Mouse (Mus musculus) neural tube, embryonic 15.5 days (tissue): ENCODE measurements around the gene Pkdcc. TPM values are rescaled to one million over a fixed set of nuclear protein-coding genes. Genes with fewer than 3 reads are reported as not detected.

Experiments
- ATAC-seq: fragments of 200-750 bp; cut with Nextera tagmentation; 2 replicates; pipeline ENCODE4 v1.8.0; 2017; ENCODE audit warnings: mild to moderate bottlenecking, moderate TSS enrichment, moderate library complexity; ENCODE audit not compliant: low FRiP score
- H3K27ac ChIP-seq: fragments of 300-500 bp; sonication (generic); replicated peaks from 2 replicates; pipeline ENCODE4 v1.5.1; 2015; ENCODE audit warnings: mild to moderate bottlenecking, inconsistent platforms
- H3K27me3 ChIP-seq: fragments of 300-500 bp; sonication (generic); replicated peaks from 2 replicates; pipeline ENCODE4 v1.6.1; 2015; ENCODE audit warnings: inconsistent platforms
- H3K36me3 ChIP-seq: fragments of 300-500 bp; sonication (generic); 2 replicates; pipeline ENCODE4 v1.6.1; 2015; ENCODE audit warnings: inconsistent platforms
- H3K4me1 ChIP-seq: fragments of 300-500 bp; sonication (generic); 2 replicates; pipeline ENCODE4 v1.6.1; 2015; ENCODE audit warnings: inconsistent platforms
- H3K4me2 ChIP-seq: fragments of 300-500 bp; sonication (generic); 2 replicates; pipeline ENCODE4 v1.6.1; 2015; ENCODE audit warnings: inconsistent platforms, mild to moderate bottlenecking, moderate library complexity
- H3K4me3 ChIP-seq: fragments of 300-500 bp; sonication (generic); replicated peaks from 2 replicates; pipeline ENCODE4 v1.5.1; 2015; ENCODE audit warnings: mild to moderate bottlenecking, inconsistent platforms
- H3K9ac ChIP-seq: fragments of 300-500 bp; sonication (generic); replicated peaks from 2 replicates; pipeline ENCODE4 v1.6.1; 2015; ENCODE audit warnings: mild to moderate bottlenecking, inconsistent platforms
- H3K9me3 ChIP-seq: fragments of 300-500 bp; sonication (generic); replicated peaks from 2 replicates; pipeline ENCODE4 v1.6.1; 2016; ENCODE audit warnings: inconsistent platforms
- WGBS: fragments of 180-500 bp; shearing (Covaris S2); methylation state at CpG from one replicate; pipeline ENCODE4 v1.1.7; 2015; ENCODE audit warnings: mixed read lengths; 5-methylcytosine and 5-hydroxymethylcytosine counted together
- polyA plus RNA-seq: library from polyadenylated mRNA; unstranded; fragments of >200 nt; fragmentation: Nextera tagmentation; extraction: Ambion mirVana; gene quantifications from 2 replicates; pipeline ENCODE4 v1.2.1, GENCODE M21; 2015

Gene Pkdcc
- polyA plus RNA-seq = 4.5 and 9.7 TPM in 2 replicates

GRCm38 (mm10) chr17:83214674-83215528, at the start of gene Pkdcc:
Gene Pkdcc, plus strand, starts transcription at chr17:83215292.
- Histone ChIP-seq H3K9me3 (no peaks in the 10 kb centered on the region), H3K36me3 (no peaks in the 10 kb centered on the region), H3K4me2 (peak within 1 kb of the TSS; percentile 94), H3K27me3 (no peaks in the 10 kb centered on the region), H3K27ac (peak within 1 kb of the TSS; percentile 89), H3K4me3 (peak within 1 kb of the TSS; percentile 78), H3K4me1 (peaks cover 63% of the 10 kb centered on the region), H3K9ac (peak within 1 kb of the TSS; percentile 90)
- ATAC-seq = peak; percentile 87
- WGBS = under 1% methylated on average over 61 of the region's 105 CpGs

GRCm38 (mm10) chr17:83166195-83166594, 48.9 kb upstream of the Pkdcc start:
- H3K36me3 ChIP-seq = no peaks in the 10 kb centered on the region
- WGBS = 57% methylated on average over 5 of the region's 5 CpGs
- peaks cover 25% of the 10 kb centered on the region for H3K4me1 ChIP-seq
- no peak overlapping the region for H3K9ac ChIP-seq
- H3K4me2 ChIP-seq = no peak overlapping the region
- H3K27me3 ChIP-seq = 0 out of 2 replicates have a peak, but pooled peaks cover 3% of the 10 kb centered on the region
- H3K4me3 ChIP-seq = no peak overlapping the region
- H3K9me3 ChIP-seq = no peaks in the 10 kb centered on the region
- ATAC-seq = no peak
- H3K27ac ChIP-seq = no peak overlapping the region

- WGBS = 89% methylated on average over 4 of the region's 4 CpGs
- Histone ChIP-seq H3K27ac (no peak overlapping the region), H3K9ac (no peak overlapping the region), H3K27me3 (no peaks in the 10 kb centered on the region), H3K4me2 (no peak overlapping the region), H3K36me3 (no peaks in the 10 kb centered on the region), H3K9me3 (0 out of 2 replicates have a peak, but pooled peaks cover 3% of the 10 kb centered on the region), H3K4me1 (peaks cover 14% of the 10 kb centered on the region), H3K4me3 (no peak overlapping the region)
- ATAC-seq = no peak
Measured at GRCm38 (mm10) chr17:83176146-83176545, 38.9 kb upstream of the Pkdcc start.

- Histone ChIP-seq H3K27ac (no peak overlapping the region), H3K4me2 (no peak overlapping the region), H3K4me1 (peaks cover 14% of the 10 kb centered on the region), H3K9ac (no peak overlapping the region), H3K36me3 (no peaks in the 10 kb centered on the region), H3K27me3 (no peaks in the 10 kb centered on the region), H3K9me3 (no peaks in the 10 kb centered on the region), H3K4me3 (no peak overlapping the region)
- WGBS = 38% methylated on average over 9 of the region's 9 CpGs
- no peak for ATAC-seq
Measured at GRCm38 (mm10) chr17:83178483-83179150, 36.5 kb upstream of the Pkdcc start.

GRCm38 (mm10) chr17:83179151-83179531, 36.0 kb upstream of the Pkdcc start:
- Histone ChIP-seq H3K27ac (no peak overlapping the region), H3K36me3 (no peaks in the 10 kb centered on the region), H3K27me3 (no peaks in the 10 kb centered on the region), H3K4me3 (no peak overlapping the region), H3K4me2 (no peak overlapping the region), H3K9ac (no peak overlapping the region), H3K4me1 (peaks cover 14% of the 10 kb centered on the region; the same call in 1 of the 2 replicates), H3K9me3 (no peaks in the 10 kb centered on the region)
- 23% methylated on average over 6 of the region's 6 CpGs for WGBS
- no peak for ATAC-seq

GRCm38 (mm10) chr17:83179569-83179968, 35.5 kb upstream of the Pkdcc start:
- Histone ChIP-seq H3K27ac (no peak overlapping the region), H3K9me3 (no peaks in the 10 kb centered on the region), H3K4me1 (peaks cover 14% of the 10 kb centered on the region; the same call in 1 of the 2 replicates), H3K4me2 (no peak overlapping the region), H3K36me3 (no peaks in the 10 kb centered on the region), H3K4me3 (no peak overlapping the region), H3K27me3 (no peaks in the 10 kb centered on the region), H3K9ac (no peak overlapping the region)
- no peak for ATAC-seq
- 63% methylated on average over 4 of the region's 4 CpGs for WGBS

GRCm38 (mm10) chr17:83181086-83181485, 34.0 kb upstream of the Pkdcc start:
- Histone ChIP-seq H3K4me1 (peaks cover 14% of the 10 kb centered on the region; the same call in 1 of the 2 replicates), H3K27ac (no peak overlapping the region), H3K9me3 (no peaks in the 10 kb centered on the region), H3K9ac (no peak overlapping the region), H3K4me3 (no peak overlapping the region), H3K27me3 (0 out of 2 replicates have a peak, but pooled peaks cover 3% of the 10 kb centered on the region), H3K36me3 (no peaks in the 10 kb centered on the region), H3K4me2 (no peak overlapping the region)
- ATAC-seq = no peak
- 63% methylated on average over 7 of the region's 7 CpGs for WGBS

- H3K4me1 ChIP-seq = peaks cover 14% of the 10 kb centered on the region; the same call in 1 of the 2 replicates
- 73% methylated on average over 7 of the region's 7 CpGs for WGBS
- H3K9me3 ChIP-seq = no peaks in the 10 kb centered on the region
- no peak overlapping the region for H3K4me3 ChIP-seq
- H3K36me3 ChIP-seq = no peaks in the 10 kb centered on the region
- H3K4me2 ChIP-seq = no peak overlapping the region
- H3K9ac ChIP-seq = no peak overlapping the region
- no peak for ATAC-seq
- H3K27ac ChIP-seq = no peak overlapping the region
- H3K27me3 ChIP-seq = peaks cover 6% of the 10 kb centered on the region; the same call in 1 of the 2 replicates
Measured at GRCm38 (mm10) chr17:83181592-83181991, 33.5 kb upstream of the Pkdcc start.

- no peak overlapping the region for H3K9ac ChIP-seq
- no peak for ATAC-seq
Measured at GRCm38 (mm10) chr17:83182061-83182664, 32.9 kb upstream of the Pkdcc start.

GRCm38 (mm10) chr17:83182780-83183179, 32.3 kb upstream of the Pkdcc start:
- Histone ChIP-seq H3K4me2 (no peak overlapping the region), H3K4me3 (no peak overlapping the region), H3K27ac (no peak overlapping the region), H3K9me3 (no peaks in the 10 kb centered on the region), H3K36me3 (no peaks in the 10 kb centered on the region), H3K9ac (no peak overlapping the region), H3K27me3 (peaks cover 6% of the 10 kb centered on the region; the same call in 1 of the 2 replicates), H3K4me1 (peaks cover 14% of the 10 kb centered on the region; the same call in 1 of the 2 replicates)
- WGBS = 55% methylated on average over 6 of the region's 6 CpGs
- ATAC-seq = no peak

More at GRCm38 (mm10) chr17:83182061-83182664, 32.9 kb upstream of the Pkdcc start:
- Histone ChIP-seq H3K36me3 (no peaks in the 10 kb centered on the region), H3K4me2 (no peak overlapping the region), H3K9me3 (no peaks in the 10 kb centered on the region), H3K4me3 (no peak overlapping the region), H3K27me3 (peaks cover 6% of the 10 kb centered on the region; the same call in 1 of the 2 replicates), H3K4me1 (peaks cover 14% of the 10 kb centered on the region; the same call in 1 of the 2 replicates), H3K27ac (no peak overlapping the region)
- 85% methylated on average over 8 of the region's 8 CpGs for WGBS

GRCm38 (mm10) chr17:83187751-83188565, 27.1 kb upstream of the Pkdcc start:
- ATAC-seq = no peak
- Histone ChIP-seq H3K9me3 (no peaks in the 10 kb centered on the region), H3K36me3 (no peaks in the 10 kb centered on the region), H3K9ac (no peak overlapping the region), H3K4me1 (no peaks in the 10 kb centered on the region), H3K4me2 (no peak overlapping the region), H3K27ac (no peak overlapping the region), H3K4me3 (no peak overlapping the region), H3K27me3 (peaks cover 6% of the 10 kb centered on the region; the same call in 1 of the 2 replicates)
- WGBS = 26% methylated on average over 11 of the region's 11 CpGs
